Mouse (Mus musculus) kidney, adult 2 months (tissue): ENCODE data around the gene Plekhm3. TPM values are rescaled to one million over a fixed set of nuclear protein-coding genes. Genes with fewer than 3 reads are reported as not detected.
A peak's percentile ranks its signal among the peaks of the same experiment; 100 is the strongest.

Experiments used
- DNase-seq: peaks from one replicate; pipeline ENCODE4 v3.0.0; 2021
- H3K27ac ChIP-seq: fragments of 200-500 bp; 2 replicates; pipeline ENCODE4 v1.5.1; 2012; ENCODE audit warnings: low read depth, low read length, control low read depth, inconsistent platforms; ENCODE audit not compliant: insufficient read depth
- H3K27me3 ChIP-seq: fragments of 200-500 bp; replicated peaks from 2 replicates; pipeline ENCODE4 v1.6.1; 2012; ENCODE audit warnings: mild to moderate bottlenecking, moderate library complexity, low read length, inconsistent platforms; ENCODE audit not compliant: control insufficient read depth, insufficient read depth
- H3K36me3 ChIP-seq: fragments of 200-500 bp; 2 replicates; pipeline ENCODE4 v1.6.1; 2012; ENCODE audit warnings: mild to moderate bottlenecking, moderate library complexity, low read length, inconsistent platforms; ENCODE audit not compliant: control insufficient read depth, insufficient read depth
- H3K4me1 ChIP-seq: fragments of 200-500 bp; 2 replicates; pipeline ENCODE4 v1.6.1; 2011; ENCODE audit warnings: low read length; ENCODE audit not compliant: control insufficient read depth, insufficient read depth
- H3K4me3 ChIP-seq: fragments of 200-500 bp; 2 replicates; pipeline ENCODE4 v1.5.1; 2011; ENCODE audit warnings: mild to moderate bottlenecking, low read depth, low read length, control low read depth; ENCODE audit not compliant: insufficient read depth
- CTCF ChIP-seq: fragments of 200-500 bp; conservative IDR thresholded peaks from 2 replicates; pipeline ENCODE4 v1.5.1; 2011; ENCODE audit warnings: low read depth, mild to moderate bottlenecking, control low read depth, low read length, moderate library complexity, mixed read lengths; ENCODE audit not compliant: insufficient read depth, insufficient read length
- POLR2A ChIP-seq: fragments of 200-500 bp; IDR thresholded peaks from one replicate; pipeline ENCODE4 v1.6.1; 2011; ENCODE audit warnings: low read depth, low read length, control low read depth
- WGBS: fragments of 180-500 bp; shearing (Covaris S2); methylation state at CpG from one replicate; pipeline ENCODE4 v1.1.7; 2018; 5-methylcytosine and 5-hydroxymethylcytosine counted together
- polyA plus RNA-seq: library from polyadenylated mRNA; depleted of rRNA; stranded (reverse); fragments of >200 nt; gene quantifications from 2 replicates; pipeline ENCODE4 v1.2.3, GENCODE M21; 2012

The Plekhm3 gene
- polyA plus RNA-seq, 1 experiment: 3.3 TPM

DNA sequence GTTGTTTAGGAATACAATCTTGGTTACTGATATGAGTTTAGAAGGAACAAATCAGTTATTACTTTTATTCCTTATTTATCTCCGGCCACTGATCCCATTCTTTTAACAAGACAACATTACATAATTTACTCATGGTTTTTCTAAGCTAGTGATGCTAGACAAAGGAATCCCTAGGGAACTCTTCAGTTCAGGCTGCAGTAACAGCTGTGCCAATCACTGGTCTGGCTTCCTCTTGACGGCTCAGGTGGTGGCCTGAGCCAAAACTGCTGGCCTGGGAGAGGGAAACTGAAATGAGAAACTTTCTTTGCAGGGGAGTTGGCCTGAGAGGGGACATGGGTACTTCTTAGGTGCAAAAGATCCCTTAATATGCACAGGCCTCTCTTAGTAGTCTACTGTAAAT, 151.4 kb downstream of the Plekhm3 start:
- H3K36me3 ChIP-seq: no peaks in the 10 kb centered on the region
- H3K27ac ChIP-seq: no peak overlapping the region
- 43% methylated on average over 2 of the region's 2 CpGs for WGBS
- H3K4me1 ChIP-seq: 0 out of 2 replicates have a peak, but pooled peaks cover 3% of the 10 kb centered on the region
- no peak for DNase-seq
- TF ChIP-seq POLR2A (no peak), CTCF (no peak)
- H3K4me3 ChIP-seq: no peak overlapping the region
- no peaks in the 10 kb centered on the region for H3K27me3 ChIP-seq

DNA sequence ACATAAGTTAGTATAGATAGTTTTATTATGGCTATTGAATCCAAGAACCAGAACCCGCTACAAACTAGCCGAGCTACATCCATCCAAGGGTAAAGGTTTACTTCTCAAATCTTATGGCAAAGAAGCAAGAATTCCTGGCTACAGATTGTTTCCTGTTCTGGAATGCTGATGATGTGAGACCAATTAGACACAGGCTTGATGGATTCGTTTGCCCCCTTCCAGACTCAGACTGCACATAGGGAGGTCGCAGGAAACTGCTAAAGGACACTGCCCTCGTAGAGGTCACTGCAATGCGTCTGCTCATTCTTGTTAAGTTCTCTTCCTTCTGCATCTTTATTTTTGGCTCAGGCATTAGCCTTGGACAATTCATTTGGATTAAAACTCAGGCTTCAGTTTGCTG, 154.0 kb downstream of the Plekhm3 start:
- Histone ChIP-seq H3K27ac (no peak overlapping the region), H3K36me3 (no peaks in the 10 kb centered on the region), H3K4me1 (0 out of 2 replicates have a peak, but pooled peaks cover 3% of the 10 kb centered on the region), H3K4me3 (no peak overlapping the region), H3K27me3 (no peaks in the 10 kb centered on the region)
- DNase-seq: peak; percentile 21
- 59% methylated on average over 6 of the region's 6 CpGs for WGBS
- TF ChIP-seq CTCF (no peak), POLR2A (no peak)

DNA sequence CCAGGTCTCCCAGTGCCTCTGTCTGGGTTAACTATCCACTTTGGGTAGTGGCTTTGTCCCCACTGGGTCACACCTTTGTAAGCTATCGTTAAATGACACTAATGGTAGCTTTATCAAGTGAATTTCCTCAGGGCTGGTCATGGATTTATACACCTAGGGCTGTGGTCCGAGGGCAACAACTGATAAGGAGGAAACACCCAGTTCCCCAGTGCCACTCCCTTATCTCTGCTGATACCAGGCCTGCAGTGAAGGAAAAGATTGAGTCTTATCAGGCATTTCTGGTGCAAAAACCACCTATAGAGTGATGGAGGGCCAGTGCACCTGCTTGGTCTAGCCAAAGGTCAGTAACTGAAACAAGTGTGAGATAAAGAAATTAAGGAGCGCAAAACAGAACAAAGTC, 159.0 kb downstream of the Plekhm3 start:
- H3K27ac ChIP-seq: no peak overlapping the region
- WGBS: 90% methylated on average over 3 of the region's 3 CpGs
- TF ChIP-seq POLR2A (no peak), CTCF (no peak)

DNA sequence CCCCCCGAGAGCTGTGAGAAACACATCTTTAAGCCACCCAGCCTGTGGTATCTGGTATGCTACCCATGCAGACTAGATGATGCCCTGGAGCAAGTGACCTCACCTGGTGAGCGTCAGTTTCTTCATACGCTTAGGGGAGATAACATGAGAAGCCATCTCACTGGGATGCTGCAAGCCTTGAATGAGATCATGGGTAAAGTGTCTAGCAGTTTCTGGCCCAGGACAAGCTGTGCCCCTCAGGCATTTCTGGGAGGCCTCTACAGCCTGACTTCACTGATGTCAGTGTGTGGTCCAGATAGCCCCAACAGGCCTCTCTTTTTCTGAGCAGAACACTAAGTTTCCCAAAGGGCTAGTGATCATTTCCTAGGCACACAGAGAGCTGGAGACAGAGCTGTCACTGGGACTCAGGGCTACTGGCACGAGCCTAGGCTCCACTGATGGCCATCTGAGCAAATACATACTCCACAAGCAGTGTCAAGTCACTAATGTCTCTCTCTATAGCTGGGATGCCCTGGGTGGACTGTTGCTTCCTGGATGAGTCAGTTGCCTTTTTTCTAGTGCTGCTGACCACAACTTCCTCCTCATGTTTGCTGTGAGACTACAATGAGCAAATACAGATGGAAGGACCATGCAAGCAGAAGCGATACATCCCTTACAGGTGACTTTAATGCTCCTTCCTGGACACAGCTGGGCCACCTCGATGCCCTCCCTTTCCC, 159.6 kb downstream of the Plekhm3 start:
- Histone ChIP-seq H3K36me3 (no peaks in the 10 kb centered on the region), H3K4me3 (no peak overlapping the region), H3K4me1 (peaks cover 13% of the 10 kb centered on the region), H3K27me3 (no peaks in the 10 kb centered on the region), H3K27ac (no peak overlapping the region)
- no peak for DNase-seq
- 88% methylated on average over 6 of the region's 6 CpGs for WGBS
- TF ChIP-seq CTCF (no peak), POLR2A (no peak)

More for the DNA sequence above, 159.0 kb downstream of the Plekhm3 start:
- H3K4me1 ChIP-seq: peaks cover 7% of the 10 kb centered on the region
- no peak for DNase-seq
- H3K27me3 ChIP-seq: no peaks in the 10 kb centered on the region
- no peaks in the 10 kb centered on the region for H3K36me3 ChIP-seq
- H3K4me3 ChIP-seq: no peak overlapping the region

DNA sequence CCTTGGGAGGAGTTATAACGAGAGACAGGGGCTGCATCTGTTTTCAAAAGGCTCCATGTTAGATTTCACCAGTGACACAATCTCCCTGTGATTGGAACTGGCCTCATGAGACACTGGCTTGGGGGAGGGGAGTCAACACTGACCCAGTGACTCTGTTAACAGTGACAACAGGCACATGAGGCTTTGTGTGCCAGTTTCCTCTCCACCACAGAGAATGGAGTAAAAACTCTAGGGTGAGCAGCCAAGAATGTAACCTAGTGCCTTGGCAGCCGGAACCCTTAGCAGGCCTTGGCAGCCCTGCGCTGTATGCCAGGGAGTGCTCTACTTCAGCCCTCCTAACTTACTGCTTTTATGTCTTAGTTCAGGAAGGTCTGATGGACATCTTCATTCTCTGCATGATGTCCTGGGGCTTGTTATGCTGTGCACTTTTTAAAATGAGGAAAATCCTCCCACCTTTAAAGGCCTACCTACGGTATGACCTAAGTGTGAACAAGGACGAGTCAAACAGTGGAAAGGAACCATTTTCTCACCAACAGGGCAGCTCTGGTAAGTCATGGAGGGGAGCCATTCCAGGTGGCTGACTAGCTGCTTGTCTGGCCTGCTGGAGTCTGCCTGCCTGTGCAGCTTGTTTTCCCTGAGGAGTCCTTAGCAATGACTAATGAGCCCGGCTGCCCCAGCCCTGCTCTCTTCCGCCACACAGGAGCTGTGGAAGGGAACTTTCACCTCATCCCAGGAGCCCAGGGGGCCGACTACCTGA, 161.2 kb downstream of the Plekhm3 start:
- Histone ChIP-seq H3K27ac (no peak overlapping the region), H3K4me1 (peaks cover 18% of the 10 kb centered on the region), H3K4me3 (no peak overlapping the region), H3K36me3 (no peaks in the 10 kb centered on the region), H3K27me3 (no peaks in the 10 kb centered on the region)
- TF ChIP-seq POLR2A (no peak), CTCF (no peak)
- DNase-seq: peak; percentile 17
- WGBS: 75% methylated on average over 8 of the region's 8 CpGs

DNA sequence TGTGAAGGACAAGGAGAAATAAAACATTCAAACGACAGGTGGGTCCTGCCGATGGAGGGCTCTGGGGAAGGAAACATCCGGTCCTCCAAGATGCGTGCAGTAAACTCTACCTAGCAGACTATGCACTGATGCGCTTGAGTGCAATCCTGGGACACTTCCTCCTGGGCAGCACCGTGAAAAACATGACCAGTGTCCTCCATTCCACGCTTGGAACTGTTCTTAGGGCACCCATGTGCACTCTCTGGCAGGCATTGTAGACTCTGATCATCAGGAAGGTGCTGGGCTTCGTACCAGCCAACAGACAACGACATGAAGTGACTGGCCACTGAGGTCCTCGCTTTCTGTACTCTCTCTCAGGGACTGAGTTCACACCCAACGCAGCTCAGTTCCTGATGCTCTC, 162.5 kb downstream of the Plekhm3 start:
- Histone ChIP-seq H3K27ac (no peak overlapping the region), H3K27me3 (no peaks in the 10 kb centered on the region), H3K4me1 (peaks cover 20% of the 10 kb centered on the region), H3K36me3 (no peaks in the 10 kb centered on the region), H3K4me3 (no peak overlapping the region)
- TF ChIP-seq CTCF (no peak), POLR2A (no peak)
- 77% methylated on average over 11 of the region's 11 CpGs for WGBS
- DNase-seq: peak; percentile 67

DNA sequence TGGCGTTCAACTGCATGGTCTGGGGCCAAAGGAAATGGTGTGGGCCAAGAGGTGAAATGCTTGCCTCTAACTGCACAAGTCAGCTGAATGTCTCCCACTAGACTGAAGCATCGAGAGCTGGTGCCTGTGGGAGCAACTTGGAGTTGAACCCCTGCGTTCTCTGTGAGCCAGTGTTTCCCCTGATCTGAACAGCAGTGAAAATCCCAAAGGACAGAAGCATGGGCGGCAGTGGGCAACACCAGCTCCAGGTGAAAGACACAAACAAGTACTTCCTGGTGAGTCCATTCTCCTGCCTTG, 163.4 kb downstream of the Plekhm3 start:
- Histone ChIP-seq H3K36me3 (no peaks in the 10 kb centered on the region), H3K27me3 (no peaks in the 10 kb centered on the region), H3K4me1 (peaks cover 23% of the 10 kb centered on the region), H3K4me3 (no peak overlapping the region), H3K27ac (no peak overlapping the region)
- TF ChIP-seq CTCF: no peak
- no peak for DNase-seq
- 53% methylated on average over 4 of the region's 4 CpGs for WGBS
